Mouse (Mus musculus) olfactory bulb, adult 2 months (tissue): ENCODE measurements around the gene Myh10.

Experiments
- CTCF ChIP-seq: fragments of 200-500 bp; IDR thresholded peaks from 2 replicates; pipeline ENCODE4 v1.5.1; 2012; ENCODE audit warnings: low read depth, mild to moderate bottlenecking, low read length, moderate library complexity; ENCODE audit not compliant: insufficient read depth
- POLR2A ChIP-seq: fragments of 200-500 bp; IDR thresholded peaks from 2 replicates; pipeline ENCODE4 v1.6.1; 2012; ENCODE audit warnings: mild to moderate bottlenecking, low read depth, low read length, moderate library complexity; ENCODE audit not compliant: insufficient read depth

GRCm38 (mm10) chr11:68719774-68720173 lies 28.4 kb downstream of the Myh10 start:
- TF ChIP-seq CTCF (no peak), POLR2A (no peak)
